Mouse (Mus musculus) CH12F3 (cell line): ENCODE results near the gene Secisbp2l.

Source experiments
- in situ Hi-C: fragments of 300-500 bp; cut with MboI; formaldehyde crosslinking; loops from 2 replicates; pipeline ENCODE4 v1.14.3; 2020; ENCODE audit warnings: low sequenced_read_pairs

Secisbp2l gene

DNA sequence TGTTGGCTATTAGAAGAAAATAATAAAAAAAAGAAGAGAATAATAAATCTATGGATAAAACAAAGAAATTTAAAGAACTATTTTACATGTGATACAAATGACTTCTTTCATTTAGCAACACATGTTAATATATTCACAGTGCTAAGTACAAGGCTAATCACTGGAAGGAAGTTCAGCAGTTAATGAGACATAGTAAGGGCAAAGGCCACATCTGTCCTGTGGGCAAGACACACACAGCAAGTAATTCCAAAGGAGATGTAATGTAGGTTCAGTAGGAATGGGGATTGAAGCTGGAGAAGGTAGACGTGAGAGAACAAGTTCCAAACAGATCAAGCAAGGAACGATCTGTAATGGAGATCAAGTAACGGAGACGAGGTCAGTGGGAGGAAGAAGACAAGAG lies 1.7 kb upstream of the Secisbp2l start:
- in situ Hi-C loops, result no loop called here

DNA sequence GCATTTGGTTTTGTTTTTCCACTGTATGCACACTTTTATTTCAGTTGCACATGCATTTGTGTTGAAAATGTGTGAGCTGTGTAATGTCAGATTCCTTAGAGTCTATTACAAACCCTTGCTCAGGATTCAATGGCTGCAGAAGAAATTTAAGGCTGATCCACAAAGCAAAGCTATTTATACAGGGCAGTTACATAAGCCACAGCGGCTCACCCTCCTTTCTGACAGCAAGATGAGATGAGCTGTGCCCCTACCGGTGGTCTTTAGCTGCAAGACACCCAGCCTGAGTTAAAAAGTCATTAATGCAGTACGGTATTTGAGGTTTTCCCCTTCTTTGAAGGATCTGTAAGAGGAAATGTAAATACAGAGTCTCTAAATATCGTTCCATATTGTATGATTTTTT lies 1.2 kb upstream of the Secisbp2l start:
- in situ Hi-C loops, result no loop called here

DNA sequence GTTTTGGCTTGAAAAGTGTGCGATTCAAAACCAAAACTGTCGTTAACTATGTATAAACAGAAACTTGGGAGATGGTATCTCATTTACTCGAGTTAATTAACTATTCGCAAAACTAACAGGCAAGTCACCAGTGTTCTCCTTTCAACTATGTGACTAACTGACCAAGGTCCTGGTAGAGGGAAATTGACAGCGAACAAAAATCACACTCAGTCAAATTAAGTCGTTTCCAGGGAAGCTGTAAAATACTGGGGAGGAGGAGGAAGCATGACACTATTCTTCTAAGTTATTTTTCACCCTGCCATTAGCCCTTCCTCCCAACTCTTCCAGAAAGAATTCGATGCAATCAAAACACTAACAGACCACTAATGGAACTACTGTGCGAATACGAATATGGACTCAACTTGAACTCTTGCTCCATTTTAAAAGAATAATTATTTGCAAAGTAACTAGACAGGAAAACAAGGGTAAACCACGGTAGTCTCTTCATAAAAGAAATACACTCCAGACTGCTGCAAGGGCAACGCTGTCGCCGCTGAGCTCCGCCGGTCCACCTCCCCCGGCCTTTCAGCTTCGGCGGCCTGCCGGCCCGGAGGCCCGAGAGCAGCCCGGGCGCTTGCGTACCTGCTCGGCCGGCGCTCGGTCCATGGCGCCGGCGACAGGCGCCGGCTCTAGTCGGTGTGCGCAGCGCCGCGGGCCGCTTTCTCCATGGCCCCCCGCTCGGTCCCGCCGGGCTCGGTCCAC lies 522 bp downstream of the Secisbp2l start:
- in situ Hi-C loops, result no loop called here

DNA sequence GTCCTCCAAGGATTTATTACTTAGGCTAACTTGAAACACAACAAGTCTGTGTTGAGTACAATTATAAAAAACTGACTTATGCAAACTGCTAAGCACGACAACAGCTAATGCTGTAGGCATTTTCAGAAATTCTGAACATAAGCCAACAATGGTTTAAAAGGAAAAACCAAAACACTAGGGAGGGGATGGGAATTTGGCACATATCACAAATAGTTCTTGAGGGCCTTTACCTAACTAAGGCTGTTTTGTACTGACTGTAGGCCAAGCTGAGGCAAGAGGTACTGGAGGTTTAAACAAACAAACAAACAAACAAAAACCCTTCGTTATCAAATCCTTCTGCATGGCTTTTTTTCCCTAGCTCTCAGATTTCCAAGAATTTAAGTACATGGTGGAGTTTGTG lies 1.7 kb downstream of the Secisbp2l start:
- in situ Hi-C loops, result no loop called here

DNA sequence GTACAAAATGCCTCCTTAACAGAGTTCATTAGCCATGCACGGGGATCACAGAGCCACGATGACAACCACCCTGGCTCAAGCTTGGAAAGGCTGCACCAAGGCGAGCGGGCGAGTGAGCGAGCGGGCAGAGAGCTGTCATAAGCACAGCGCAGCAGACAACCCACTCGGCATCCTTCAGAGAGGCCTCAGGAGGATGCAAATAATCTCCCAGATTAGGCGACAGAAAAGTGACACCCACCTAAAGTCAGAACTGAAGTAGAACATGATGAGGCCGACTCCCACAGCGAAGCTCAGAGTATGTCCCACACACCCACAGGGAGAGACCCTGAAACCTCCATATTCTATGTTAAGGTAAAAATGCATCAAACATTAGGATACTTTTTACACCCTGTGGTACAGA lies 4.3 kb downstream of the Secisbp2l start:
- in situ Hi-C loops, result no loop called here

DNA sequence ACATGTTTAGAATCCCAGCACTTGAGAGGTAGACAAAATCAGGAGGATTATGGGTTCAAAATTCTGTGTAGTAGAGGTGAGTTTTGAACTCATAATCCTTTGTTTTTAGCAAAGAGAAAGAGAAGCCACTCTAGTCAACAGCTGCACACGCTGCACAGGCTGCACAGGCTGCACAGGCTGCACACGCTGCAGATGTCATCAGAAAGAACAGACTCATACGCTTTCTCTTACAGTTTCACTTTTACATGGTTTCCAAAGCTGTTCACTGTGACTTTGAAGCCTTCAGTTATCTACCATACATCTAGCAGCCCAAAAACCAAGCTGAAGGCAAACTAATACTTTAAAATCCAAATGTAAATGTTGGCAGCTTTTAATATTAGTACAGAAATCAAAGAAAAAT lies 5.7 kb downstream of the Secisbp2l start:
- in situ Hi-C loops, result no loop called here

DNA sequence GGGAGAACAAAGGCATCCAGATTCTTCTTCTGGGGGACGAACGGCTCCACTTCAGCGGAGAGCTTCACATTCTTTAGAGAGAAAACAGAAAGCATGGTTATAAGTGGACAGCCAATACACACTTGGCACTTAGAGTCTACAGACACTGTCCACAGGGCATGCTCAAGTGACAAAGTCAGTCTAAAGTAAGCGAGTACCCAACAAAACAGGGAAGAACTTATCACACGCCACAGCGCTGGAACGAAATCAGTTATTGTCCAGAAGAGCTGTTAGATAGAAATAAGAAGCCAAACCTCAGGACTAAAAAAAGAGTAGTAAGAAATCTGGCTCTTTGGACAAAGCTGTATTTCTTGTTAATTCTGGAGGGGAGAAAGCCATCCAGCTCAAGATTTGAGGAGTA lies 7.0 kb downstream of the Secisbp2l start:
- in situ Hi-C loops, result no loop called here

DNA sequence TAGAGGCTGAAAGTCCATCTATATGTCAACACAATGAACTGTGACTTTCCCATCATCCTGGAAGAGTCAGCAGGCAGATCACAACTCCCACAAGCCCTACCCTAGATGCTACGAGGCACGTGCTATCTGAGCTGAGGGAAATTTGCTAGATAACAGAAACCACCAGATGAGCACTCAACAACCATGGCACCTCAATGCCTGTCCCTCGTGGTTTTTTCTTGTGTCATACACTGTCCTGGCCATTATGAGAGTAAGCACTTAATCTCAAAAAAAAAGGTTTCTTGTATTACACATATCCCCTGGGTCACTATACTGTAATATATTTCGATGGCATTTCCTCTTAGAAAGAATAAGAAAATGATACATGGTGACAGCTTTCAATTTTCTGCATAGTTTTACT lies 7.8 kb downstream of the Secisbp2l start:
- in situ Hi-C loops, result no loop called here

DNA sequence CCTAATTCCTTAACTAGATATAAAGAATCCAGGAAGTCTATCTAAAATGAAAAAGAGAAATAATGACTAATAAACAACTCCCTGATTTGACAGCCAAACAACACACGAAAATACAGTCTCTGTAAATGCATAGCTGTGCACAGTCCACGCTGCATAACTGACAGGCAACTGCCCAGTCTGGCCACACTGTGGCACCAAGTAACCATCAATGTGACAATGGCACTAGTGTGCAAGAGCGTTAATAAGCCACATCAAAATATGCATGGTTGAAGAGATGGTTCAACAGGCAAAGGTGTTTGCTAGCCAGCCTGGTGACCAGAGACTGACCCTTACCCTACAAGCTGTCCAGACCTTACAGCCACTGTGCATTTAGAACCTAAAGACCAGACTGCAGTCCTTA lies 17.6 kb downstream of the Secisbp2l start:
- in situ Hi-C loops, result no loop called here

DNA sequence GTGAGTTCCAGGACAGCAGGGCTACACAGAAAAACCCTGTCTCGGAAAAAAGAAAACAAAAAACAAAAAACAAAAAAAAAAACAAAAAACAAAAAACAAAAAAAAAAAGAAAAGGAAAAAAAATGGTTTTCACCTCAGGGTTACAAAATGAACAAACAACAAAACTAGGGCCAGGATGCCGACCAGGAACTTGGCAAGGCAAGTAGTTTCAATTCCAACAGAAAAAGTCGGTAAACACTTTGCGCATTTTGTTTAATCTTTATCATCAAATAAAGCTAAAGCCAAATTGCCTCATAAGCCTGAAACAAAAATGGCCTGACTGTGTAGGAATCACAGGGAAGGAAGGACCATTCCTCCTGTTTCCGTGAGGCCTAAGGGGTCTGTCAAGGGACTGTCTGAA lies 18.1 kb downstream of the Secisbp2l start:
- in situ Hi-C loops, result no loop called here

DNA sequence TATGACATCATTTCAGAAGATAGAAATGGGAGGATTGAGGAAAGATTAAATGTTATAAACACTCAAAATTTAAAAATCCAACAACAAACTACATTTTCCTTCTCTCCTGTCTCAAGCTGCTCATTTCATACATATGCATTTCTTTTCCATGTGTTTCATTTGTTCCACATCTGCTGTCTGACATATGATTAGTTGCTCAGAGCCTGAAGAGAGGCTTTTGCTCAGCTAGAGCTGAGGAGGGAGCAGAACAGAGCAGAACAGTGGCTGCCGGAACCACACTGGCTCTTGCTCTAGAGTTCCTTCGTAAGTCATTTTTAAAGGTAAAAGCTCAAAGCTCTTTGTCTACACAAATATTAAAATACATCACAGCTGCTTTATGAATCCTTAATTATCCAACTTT lies 33.3 kb downstream of the Secisbp2l start:
- in situ Hi-C loops, result no loop called here

DNA sequence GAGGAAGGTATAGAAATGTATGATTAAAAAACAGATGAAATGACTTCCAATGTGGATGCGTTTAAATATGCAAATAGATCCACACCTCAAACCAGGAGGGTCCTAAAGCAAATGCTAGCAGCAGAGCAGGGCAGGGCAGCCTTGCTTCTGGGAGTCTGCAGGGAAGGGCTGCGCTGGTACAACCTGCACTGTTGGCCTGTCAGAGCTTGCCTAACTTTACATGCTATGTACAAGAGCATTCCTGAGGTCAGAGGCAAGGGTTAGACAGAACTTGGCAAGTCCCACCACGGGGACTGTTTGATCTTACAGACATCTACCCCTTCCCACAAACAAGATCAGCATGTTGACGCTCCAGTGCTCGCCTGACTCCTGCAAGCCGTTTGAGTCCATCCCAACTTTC lies 43.3 kb downstream of the Secisbp2l start:
- in situ Hi-C loops, result no loop called here

DNA sequence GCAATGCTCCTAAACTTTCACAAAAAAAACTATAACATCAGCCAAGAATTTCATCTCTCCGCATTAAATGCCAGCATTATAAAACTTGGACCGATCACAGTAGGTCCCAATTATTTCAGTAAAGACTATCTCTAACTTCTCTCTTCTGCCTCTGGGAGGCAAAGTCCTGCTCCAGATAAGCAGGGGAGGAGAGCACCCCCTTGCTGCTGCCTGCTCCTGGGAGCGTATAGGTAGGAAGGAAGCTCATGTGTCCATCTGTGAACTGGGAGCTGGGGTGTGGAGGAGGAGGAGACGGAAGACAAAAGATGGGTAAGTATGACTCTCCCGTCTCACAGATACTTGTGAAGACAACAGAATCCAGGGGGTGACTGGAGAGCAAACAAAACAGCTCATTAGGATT lies 44.0 kb downstream of the Secisbp2l start:
- in situ Hi-C loops, result no loop called here

DNA sequence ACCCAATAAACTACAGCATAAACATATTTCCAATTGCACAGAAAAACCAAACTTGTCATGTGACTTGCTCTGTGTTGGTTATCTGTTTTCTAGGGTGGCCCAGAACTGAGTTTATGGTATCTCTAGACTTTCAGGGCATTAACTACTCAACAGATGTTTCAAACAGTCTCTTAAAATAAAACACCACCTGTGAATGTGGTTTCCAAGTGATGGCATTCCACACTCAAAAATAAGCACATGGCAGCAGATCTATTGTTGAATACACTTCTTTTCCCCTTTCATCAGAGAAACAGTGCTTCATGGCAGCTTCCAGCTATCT lies 46.7 kb downstream of the Secisbp2l start:
- in situ Hi-C loops, result no loop called here

DNA sequence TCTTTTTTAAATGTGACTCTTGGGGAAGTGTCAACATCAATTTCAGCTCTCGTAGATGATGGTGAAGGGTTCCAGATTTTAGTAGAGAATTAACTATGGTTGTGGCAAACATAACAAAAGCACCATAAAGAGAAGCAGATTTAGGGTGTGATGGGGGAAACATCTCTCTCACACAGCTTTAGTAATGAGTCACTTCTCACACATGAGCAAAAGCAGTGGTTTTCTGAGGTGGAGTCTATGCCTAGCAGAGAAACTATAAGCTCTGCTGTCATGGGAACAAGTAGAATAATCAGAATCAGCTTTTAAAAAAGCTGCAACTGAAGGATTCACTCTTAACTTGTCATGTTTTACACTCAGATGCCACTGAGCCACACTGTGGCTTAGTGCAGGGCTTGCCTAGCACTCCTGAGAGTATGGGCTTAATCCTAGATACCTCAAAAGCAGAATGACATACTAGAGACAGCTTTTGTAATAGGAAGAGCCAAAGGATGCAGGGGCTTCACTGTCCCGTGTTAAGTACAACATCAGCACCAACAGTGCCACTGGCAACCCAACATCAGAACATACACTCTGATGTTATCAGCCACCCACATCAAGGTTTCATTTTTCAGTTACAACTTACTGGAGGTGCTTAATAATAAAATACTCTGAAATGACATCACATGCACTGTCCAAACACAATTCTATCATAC lies 47.2 kb downstream of the Secisbp2l start:
- in situ Hi-C loops, result no loop called here

DNA sequence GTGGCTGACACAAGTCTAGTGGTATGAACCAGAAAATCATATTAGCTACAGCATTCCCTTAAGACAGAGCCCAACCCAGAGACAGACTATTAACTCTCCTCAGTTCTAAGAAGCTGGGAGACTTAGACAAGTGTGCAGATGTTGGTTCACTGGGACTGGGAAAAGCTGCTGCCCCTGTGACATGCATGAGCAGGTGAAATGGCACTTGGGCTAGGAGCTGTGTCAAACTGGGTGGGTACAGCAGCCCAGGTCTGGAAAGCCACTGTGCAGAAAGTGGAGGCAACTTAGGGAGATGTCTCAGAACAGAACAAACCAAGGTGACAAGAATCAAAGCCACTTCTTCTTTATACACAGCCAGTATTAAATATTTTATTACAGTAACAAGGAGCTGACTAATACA lies 47.9 kb downstream of the Secisbp2l start:
- in situ Hi-C loops, result no loop called here

DNA sequence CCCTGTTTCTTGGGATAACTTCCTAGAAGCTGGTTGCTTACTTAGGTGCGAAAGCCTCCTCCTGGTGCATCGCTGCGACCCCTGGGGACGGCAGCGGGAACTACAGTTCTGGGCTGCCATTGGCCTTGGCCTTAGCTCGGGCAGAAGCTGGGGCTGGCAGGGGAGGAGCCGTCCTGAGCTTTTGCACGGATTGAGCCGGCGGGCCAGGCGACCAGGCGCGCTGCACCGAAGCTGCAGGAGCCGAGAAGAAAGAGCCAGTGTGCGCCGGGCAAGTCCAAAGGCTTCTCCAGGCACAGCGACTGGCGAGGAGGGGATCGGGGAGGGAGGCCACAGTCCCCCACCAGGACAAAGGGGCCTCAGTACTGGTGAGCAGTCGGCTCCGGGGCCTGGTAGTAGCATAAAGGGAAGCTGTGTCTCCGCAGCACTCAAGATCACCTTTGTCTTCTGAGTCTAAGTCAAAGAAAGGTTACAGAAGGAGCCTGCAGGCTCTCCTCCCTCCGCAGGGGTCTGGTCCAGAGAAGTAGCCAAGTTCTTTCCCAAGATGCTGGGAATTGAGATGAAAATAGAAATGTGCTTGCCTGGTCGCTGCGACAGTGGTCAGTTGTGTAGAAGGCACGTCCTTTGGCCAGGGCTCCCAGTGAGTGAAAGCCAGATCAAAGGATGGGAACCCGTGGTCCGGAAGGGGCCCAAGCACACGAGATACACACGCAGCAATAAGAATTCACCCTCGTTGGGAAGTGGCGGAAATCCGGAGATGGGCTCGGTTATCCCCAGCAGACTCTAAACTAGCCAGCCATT lies 50.7 kb downstream of the Secisbp2l start:
- in situ Hi-C loops, result no loop called here

DNA sequence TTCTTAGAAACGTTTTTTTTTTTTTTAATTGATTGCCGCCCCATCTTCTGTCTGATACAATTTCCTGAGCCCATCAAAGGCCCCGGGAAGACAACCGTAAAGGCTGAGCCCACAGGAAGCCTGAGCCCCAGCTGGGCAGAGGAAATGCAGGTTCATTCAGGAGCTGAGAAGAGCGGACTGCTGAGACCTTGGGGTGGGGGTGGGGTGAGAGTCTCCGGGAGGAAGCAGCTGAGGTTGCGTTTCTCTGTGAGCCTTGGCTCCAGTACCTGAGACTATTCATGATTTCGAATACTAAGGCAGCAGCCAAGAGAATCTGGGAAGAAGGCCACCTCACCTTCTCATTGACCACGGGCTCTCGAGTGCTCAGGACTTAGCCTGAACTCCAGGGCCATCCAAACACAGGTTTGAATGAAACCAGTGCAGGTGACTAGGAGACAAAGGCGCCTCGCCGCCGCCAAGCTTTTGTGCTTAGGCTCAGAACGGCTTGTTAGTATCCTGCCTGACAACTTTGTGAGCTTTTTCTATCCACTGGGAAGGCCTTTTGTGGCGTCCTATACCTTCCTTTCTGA lies 58.0 kb downstream of the Secisbp2l start:
- in situ Hi-C loops, result no loop called here

DNA sequence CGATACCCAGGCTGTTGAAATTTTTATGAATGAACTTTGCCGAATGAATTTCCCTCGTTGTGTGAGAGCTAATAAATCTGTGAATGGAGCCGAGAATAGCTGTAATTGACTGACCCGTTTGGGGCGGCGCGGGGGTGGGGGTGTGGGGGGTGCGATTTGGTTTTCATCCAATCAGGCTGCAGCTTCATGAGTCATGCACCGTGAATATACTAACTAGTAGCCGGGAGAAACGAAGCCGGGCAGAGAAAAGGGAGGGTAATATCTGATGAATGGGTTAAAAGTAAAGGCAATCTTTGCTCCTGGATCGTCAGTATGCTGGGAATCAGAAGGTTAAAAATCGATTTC lies 58.6 kb downstream of the Secisbp2l start, which contains the start of gene Shc4:
Gene Shc4, minus strand, starts transcription at position 63 of the 345 bp plus-strand sequence.
- in situ Hi-C loops, result no loop called here

DNA sequence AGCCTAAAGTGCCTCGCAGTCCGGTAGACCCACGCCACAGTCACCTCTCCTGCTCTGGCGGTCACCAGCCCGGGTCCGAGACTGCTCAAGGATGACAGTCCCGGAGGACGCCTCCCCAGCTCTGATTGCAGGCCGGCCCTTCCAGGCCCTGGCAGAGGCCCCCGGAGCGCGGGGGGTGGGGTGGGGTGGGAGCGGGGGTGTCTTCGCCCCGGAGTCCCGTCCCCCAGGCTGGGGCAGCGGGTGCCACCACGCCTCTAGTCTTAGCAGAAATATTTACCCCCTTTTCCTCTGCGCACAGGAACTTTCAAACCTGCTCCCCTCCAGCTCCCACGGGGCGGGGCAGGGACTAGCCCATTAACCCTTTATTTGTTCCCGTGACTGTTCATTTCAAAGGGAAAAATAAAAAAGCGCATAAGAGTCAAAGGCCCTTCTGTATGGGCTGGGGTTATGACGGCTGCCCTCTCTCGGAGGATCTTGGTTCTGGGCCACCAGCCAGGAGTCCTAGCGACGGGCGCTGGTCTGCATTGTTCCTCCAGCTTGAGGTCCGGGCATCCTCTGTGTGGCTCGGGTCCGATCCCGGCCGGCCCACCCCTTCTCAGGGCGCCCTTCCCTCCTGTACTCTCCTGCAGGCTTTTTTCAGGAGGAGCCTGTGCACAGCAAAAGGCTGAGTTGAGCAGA lies 59.1 kb downstream of the Secisbp2l start:
- in situ Hi-C loops, result no loop called here

DNA sequence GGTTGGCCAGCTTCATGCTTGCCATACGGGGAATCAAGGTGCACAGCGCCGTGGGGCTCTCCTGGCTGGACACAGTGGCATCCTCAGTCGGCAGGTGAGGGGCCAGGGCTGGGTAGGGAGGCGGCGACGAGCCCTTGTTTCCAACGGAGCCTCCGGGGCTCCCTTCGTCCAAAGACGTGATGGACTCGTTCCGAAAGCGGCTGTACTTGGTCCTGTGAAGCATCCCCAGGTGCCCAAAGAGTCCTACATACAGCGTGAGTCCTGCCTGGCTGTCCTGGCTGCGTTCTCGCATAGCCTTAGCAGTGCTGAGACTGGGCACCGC lies 59.6 kb downstream of the Secisbp2l start:
- in situ Hi-C loops, result no loop called here
